Mouse (Mus musculus): ENCODE data around the gene Ncor2.

The Ncor2 gene

GRCm38 (mm10) chr5:125148686-125149085 lies 30.3 kb downstream of the Ncor2 start:
- no peak for DNase-seq (ENCODE audit: low read depth, low spot score)

GRCm38 (mm10) chr5:125148173-125148572 lies 30.8 kb downstream of the Ncor2 start:
- no peak for DNase-seq (ENCODE audit: low read depth, low spot score)

GRCm38 (mm10) chr5:125147124-125147523 lies 31.9 kb downstream of the Ncor2 start:
- DNase-seq (ENCODE audit: low read depth, low spot score), result no peak

GRCm38 (mm10) chr5:125143114-125143872 lies 35.7 kb downstream of the Ncor2 start:
- no peak for DNase-seq (ENCODE audit: low read depth, low spot score)

GRCm38 (mm10) chr5:125141916-125142315 lies 37.1 kb downstream of the Ncor2 start:
- no peak for DNase-seq (ENCODE audit: low read depth, low spot score)

- DNase-seq (ENCODE audit: low read depth, low spot score), result no peak
Observed at GRCm38 (mm10) chr5:125141525-125141880, 37.5 kb downstream of the Ncor2 start.

- DNase-seq (ENCODE audit: low read depth, low spot score), result peak; percentile 91
Observed at GRCm38 (mm10) chr5:125140832-125141524, 38.0 kb downstream of the Ncor2 start.

GRCm38 (mm10) chr5:125140151-125140699 lies 38.8 kb downstream of the Ncor2 start:
- no peak for DNase-seq (ENCODE audit: low read depth, low spot score)

GRCm38 (mm10) chr5:125139669-125140068 lies 39.4 kb downstream of the Ncor2 start:
- no peak for DNase-seq (ENCODE audit: low read depth, low spot score)

GRCm38 (mm10) chr5:125138841-125139430 lies 40.1 kb downstream of the Ncor2 start:
- DNase-seq (ENCODE audit: low read depth, low spot score), result no peak

GRCm38 (mm10) chr5:125137672-125138285 lies 41.2 kb downstream of the Ncor2 start:
- no peak for DNase-seq (ENCODE audit: low read depth, low spot score)

- no peak for DNase-seq (ENCODE audit: low read depth, low spot score)
Observed at GRCm38 (mm10) chr5:125136996-125137671, 41.9 kb downstream of the Ncor2 start.

- DNase-seq (ENCODE audit: low read depth, low spot score), result no peak
Observed at GRCm38 (mm10) chr5:125136296-125136995, 42.6 kb downstream of the Ncor2 start.

- no peak for DNase-seq (ENCODE audit: low read depth, low spot score)
Observed at GRCm38 (mm10) chr5:125134795-125135468, 44.1 kb downstream of the Ncor2 start.

- DNase-seq (ENCODE audit: low read depth, low spot score), result no peak
Observed at GRCm38 (mm10) chr5:125134391-125134790, 44.6 kb downstream of the Ncor2 start.

- DNase-seq (ENCODE audit: low read depth, low spot score), result no peak
Observed at GRCm38 (mm10) chr5:125133651-125134050, 45.4 kb downstream of the Ncor2 start.

GRCm38 (mm10) chr5:125132566-125133260 lies 46.3 kb downstream of the Ncor2 start:
- DNase-seq (ENCODE audit: low read depth, low spot score), result no peak

- no peak for DNase-seq (ENCODE audit: low read depth, low spot score)
Observed at GRCm38 (mm10) chr5:125132069-125132468, 47.0 kb downstream of the Ncor2 start.

GRCm38 (mm10) chr5:125130406-125130805 lies 48.6 kb downstream of the Ncor2 start:
- no peak for DNase-seq (ENCODE audit: low read depth, low spot score)

GRCm38 (mm10) chr5:125128939-125129385 lies 50.1 kb downstream of the Ncor2 start:
- DNase-seq (ENCODE audit: low read depth, low spot score), result no peak
